Mouse (Mus musculus): ENCODE measurements at regions not wholly inside any gene's neighbourhood (a gene's known extent, or its start where the extent isn't known, plus 50 kb on each side); places are given as distances from the start of the nearest gene placed in this dataset.
"Not testable (repeated sequence)": the region's sequence is repeated elsewhere in the genome, so short reads cannot be mapped to it uniquely, and the experiment has no call there.

DNA sequence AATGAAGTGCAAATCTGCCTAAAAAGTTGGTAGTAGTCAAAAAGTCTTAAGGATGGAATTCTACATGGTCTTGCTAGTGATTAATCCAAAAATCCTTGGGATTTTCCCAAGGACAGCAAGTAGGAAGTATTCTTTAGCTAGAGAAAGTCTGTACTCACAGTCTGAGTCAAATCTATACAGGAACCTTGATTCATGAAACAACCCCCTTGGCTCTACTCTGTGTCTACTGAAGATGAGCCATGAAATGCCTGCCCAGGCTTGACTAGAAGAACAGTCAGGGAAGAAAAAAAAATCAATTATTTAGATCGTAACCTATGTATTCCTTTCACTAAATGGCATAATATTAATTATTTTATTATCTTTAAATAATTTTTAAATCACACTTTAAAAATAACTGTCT lies 454.2 kb downstream of the Inhba start:
- ATAC-seq: no peak
- POLR2A ChIA-PET: no interaction called here
- CTCF ChIA-PET: no interaction called here
- no peak for TF ChIP-seq CTCF (IDR thresholded peaks at IDR 0.05)
- no peak for DNase-seq (ENCODE audit: low read depth, low spot score)
- in situ Hi-C loops (cut with MboI; ENCODE audit: low pct_unique_long_range_greater_than_20kb): no loop called here
- no peaks in the 10 kb centered on the region for H3K27me3 ChIP-seq

- in situ Hi-C loops (cut with MboI; ENCODE audit: low pct_unique_long_range_greater_than_20kb): no loop called here
- ATAC-seq (no peak), DNase-seq (ENCODE audit: low read depth, low spot score) (no peak)
- H3K27me3 ChIP-seq: no peaks in the 10 kb centered on the region
- ChIA-PET CTCF (no interaction called here), POLR2A (no interaction called here)
- TF ChIP-seq CTCF (IDR thresholded peaks at IDR 0.05): no peak
These were observed 464.9 kb downstream of the Inhba start for GRCm38 (mm10) chr13:16476515-16476914.

GRCm38 (mm10) chr13:16487292-16487691 lies 475.6 kb downstream of the Inhba start:
- no peak for TF ChIP-seq CTCF (IDR thresholded peaks at IDR 0.05)
- ChIA-PET POLR2A (no interaction called here), CTCF (no interaction called here)
- no peaks in the 10 kb centered on the region for H3K27me3 ChIP-seq
- no peak for DNase-seq (ENCODE audit: low read depth, low spot score)
- in situ Hi-C loops (cut with MboI; ENCODE audit: low pct_unique_long_range_greater_than_20kb): no loop called here
- ATAC-seq: no peak

GRCm38 (mm10) chr13:16490680-16491079 lies 479.0 kb downstream of the Inhba start:
- CTCF ChIA-PET; in situ Hi-C loops (cut with MboI; ENCODE audit: low pct_unique_long_range_greater_than_20kb); DNase-seq (ENCODE audit: low read depth, low spot score): not testable (repeated sequence)

GRCm38 (mm10) chr13:16498052-16498451 lies 486.4 kb downstream of the Inhba start:
- ATAC-seq: no peak
- in situ Hi-C loops (cut with MboI; ENCODE audit: low pct_unique_long_range_greater_than_20kb): no loop called here

More at GRCm38 (mm10) chr13:16490680-16491079, 479.0 kb downstream of the Inhba start:
- ATAC-seq, H3K27me3 ChIP-seq, POLR2A ChIA-PET: not testable (repeated sequence)

DNA sequence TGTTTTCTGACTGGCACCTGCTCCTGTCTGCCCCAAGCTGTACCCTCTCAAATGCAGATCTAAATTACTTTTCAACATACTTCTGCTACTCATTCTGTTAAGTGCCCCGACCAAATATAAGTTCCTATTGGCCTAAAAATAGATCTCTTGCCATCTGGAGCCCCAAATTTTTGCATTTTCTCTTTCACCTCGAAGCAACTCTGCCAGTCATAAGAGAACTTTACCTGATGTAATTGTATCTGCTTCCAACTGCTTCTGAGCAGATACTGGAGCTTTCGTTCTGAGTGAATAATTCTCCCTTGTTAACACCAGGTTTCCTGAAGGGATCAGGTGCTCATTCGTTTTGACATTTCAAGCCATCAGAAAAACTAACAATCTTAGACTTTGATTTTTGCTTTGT lies 501.2 kb downstream of the Inhba start:
- ChIA-PET POLR2A (no interaction called here), CTCF (interaction anchor here (1.9 kb wide), 1 partner anchor 9 kb away, joined by 5 read pairs; no protein-coding TSS in a partner anchor)
- DNase-seq (ENCODE audit: low read depth, low spot score) (no peak), ATAC-seq (no peak)
- TF ChIP-seq CTCF (IDR thresholded peaks at IDR 0.05): no peak
- no peaks in the 10 kb centered on the region for H3K27me3 ChIP-seq
- in situ Hi-C loops (cut with MboI; ENCODE audit: low pct_unique_long_range_greater_than_20kb): no loop called here

More at GRCm38 (mm10) chr13:16498052-16498451, 486.4 kb downstream of the Inhba start:
- DNase-seq (ENCODE audit: low read depth, low spot score): no peak
- ChIA-PET POLR2A (interaction anchor here (0.7 kb wide), 1 partner anchor 26 kb away, joined by 3 read pairs; no protein-coding TSS in a partner anchor), CTCF (no interaction called here)
- H3K27me3 ChIP-seq: no peaks in the 10 kb centered on the region
- no peak for TF ChIP-seq CTCF (IDR thresholded peaks at IDR 0.05)

DNA sequence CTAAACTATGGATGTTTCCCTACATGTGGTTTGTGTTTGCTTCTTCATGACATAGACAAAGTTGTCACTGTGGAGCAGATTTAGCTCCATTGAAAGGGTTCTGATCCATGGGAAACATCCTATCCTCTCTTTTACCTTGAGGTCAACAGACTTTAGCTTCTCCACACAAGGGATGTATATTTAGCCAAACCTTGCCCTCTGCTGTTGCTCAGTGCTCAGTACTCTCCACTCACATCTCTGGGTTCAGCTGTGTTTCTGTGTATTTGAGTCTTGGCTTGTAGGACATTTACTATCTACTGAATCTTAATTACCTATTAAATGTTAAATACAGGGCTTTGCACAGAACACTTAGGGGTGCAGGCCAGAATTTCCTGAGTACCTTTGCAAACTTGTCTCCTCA lies 503.5 kb downstream of the Inhba start:
- no peak for DNase-seq (ENCODE audit: low read depth, low spot score)
- no peaks in the 10 kb centered on the region for H3K27me3 ChIP-seq
- in situ Hi-C loops (cut with MboI; ENCODE audit: low pct_unique_long_range_greater_than_20kb): no loop called here

GRCm38 (mm10) chr13:16529036-16529435 lies 517.4 kb downstream of the Inhba start:
- no peaks in the 10 kb centered on the region for H3K27me3 ChIP-seq
- POLR2A ChIA-PET: no interaction called here
- CTCF ChIA-PET: no interaction called here
- ATAC-seq (no peak), DNase-seq (ENCODE audit: low read depth, low spot score) (no peak)
- in situ Hi-C loops (cut with MboI; ENCODE audit: low pct_unique_long_range_greater_than_20kb): no loop called here
- no peak for TF ChIP-seq CTCF (IDR thresholded peaks at IDR 0.05)

More for the DNA sequence above, 503.5 kb downstream of the Inhba start:
- ChIA-PET CTCF (no interaction called here), POLR2A (no interaction called here)
- no peak for TF ChIP-seq CTCF (IDR thresholded peaks at IDR 0.05)
- no peak for ATAC-seq

- CTCF ChIA-PET: interaction anchor here (1.4 kb wide), 1 partner anchor 119 kb away, joined by 3 read pairs; no protein-coding TSS in a partner anchor
- no peak for ATAC-seq
- POLR2A ChIA-PET: no interaction called here
- DNase-seq (ENCODE audit: low read depth, low spot score): no peak
- in situ Hi-C loops (cut with MboI; ENCODE audit: low pct_unique_long_range_greater_than_20kb): no loop called here
- H3K27me3 ChIP-seq: no peaks in the 10 kb centered on the region
- TF ChIP-seq CTCF (IDR thresholded peaks at IDR 0.05): no peak
These were observed 532.1 kb downstream of the Inhba start for GRCm38 (mm10) chr13:16543771-16544170.

GRCm38 (mm10) chr13:16550060-16550459 lies 538.4 kb downstream of the Inhba start:
- no peak for TF ChIP-seq CTCF (IDR thresholded peaks at IDR 0.05)
- ChIA-PET POLR2A (no interaction called here), CTCF (no interaction called here)
- no peaks in the 10 kb centered on the region for H3K27me3 ChIP-seq
- in situ Hi-C loops (cut with MboI; ENCODE audit: low pct_unique_long_range_greater_than_20kb): no loop called here
- ATAC-seq (no peak), DNase-seq (ENCODE audit: low read depth, low spot score) (no peak)

GRCm38 (mm10) chr13:16564988-16565387 lies 553.3 kb downstream of the Inhba start:
- no peak for ATAC-seq
- no peak for DNase-seq (ENCODE audit: low read depth, low spot score)
- ChIA-PET POLR2A (no interaction called here), CTCF (no interaction called here)
- TF ChIP-seq CTCF (IDR thresholded peaks at IDR 0.05): no peak
- H3K27me3 ChIP-seq: no peaks in the 10 kb centered on the region
- in situ Hi-C loops (cut with MboI; ENCODE audit: low pct_unique_long_range_greater_than_20kb): no loop called here

DNA sequence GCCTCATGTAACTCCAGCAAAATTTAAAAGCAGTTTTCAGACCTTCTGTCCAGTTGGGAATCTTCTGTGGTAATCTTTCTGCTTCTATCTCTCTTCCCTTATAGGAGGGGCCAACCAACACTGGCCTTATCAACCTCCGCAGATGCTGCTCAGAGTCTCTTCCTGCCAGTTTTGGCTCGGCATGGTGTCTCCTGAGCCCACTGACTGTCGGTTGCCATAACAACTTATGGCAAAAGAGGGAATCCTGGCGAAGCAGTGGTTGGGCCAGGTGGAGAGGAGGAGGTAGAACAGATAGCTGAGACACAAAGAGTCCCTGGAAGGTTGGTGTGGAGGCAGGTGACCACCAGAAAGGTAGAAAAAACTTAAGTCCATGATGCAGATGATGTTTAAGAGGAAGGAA lies 562.4 kb downstream of the Inhba start:
- no peaks in the 10 kb centered on the region for H3K27me3 ChIP-seq
- in situ Hi-C loops (cut with MboI; ENCODE audit: low pct_unique_long_range_greater_than_20kb): no loop called here
- no peak for DNase-seq (ENCODE audit: low read depth, low spot score)
- no peak for TF ChIP-seq CTCF (IDR thresholded peaks at IDR 0.05)
- ATAC-seq: no peak
- CTCF ChIA-PET: no interaction called here
- POLR2A ChIA-PET: no interaction called here

All from Patski (cell line).